Mouse (Mus musculus) liver, embryonic 16.5 days (tissue): ENCODE measurements around the gene Fgb. TPM values are rescaled to one million over a fixed set of nuclear protein-coding genes. Genes with fewer than 3 reads are reported as not detected.

Experiments
- polyA plus RNA-seq: library from polyadenylated mRNA; unstranded; fragments of >200 nt; fragmentation: Nextera tagmentation; extraction: Ambion mirVana; gene quantifications from 2 replicates; pipeline ENCODE4 v1.2.1, GENCODE M21; 2015

Fgb gene
- polyA plus RNA-seq, 1 experiment from 2014 or later, result 880 TPM

Other genes starting within 250 kb of the Fgb start
- 0.56 and 0.84 TPM in 2 replicates for gene Rbm46, start 173.4 kb downstream of the Fgb start, polyA plus RNA-seq
- 1.8 and 2.4 TPM in 2 replicates for gene Lrat, start 145.9 kb downstream of the Fgb start, polyA plus RNA-seq
- gene Fgg, start 42.1 kb downstream of the Fgb start, polyA plus RNA-seq, result 1,261 and 1,385 TPM in 2 replicates
- gene Fga, start 23.8 kb downstream of the Fgb start, polyA plus RNA-seq, result 1,431 and 1,544 TPM in 2 replicates
- 40.9 and 45.1 TPM in 2 replicates for gene Plrg1, start 5.7 kb upstream of the Fgb start, polyA plus RNA-seq
- 0.01 TPM in 1 of 2 replicates, not detected in the other for gene Dchs2, start 78.1 kb upstream of the Fgb start, polyA plus RNA-seq